29 mouse cellular contexts compared by ENCODE assay signal in the genomic region with DNA sequence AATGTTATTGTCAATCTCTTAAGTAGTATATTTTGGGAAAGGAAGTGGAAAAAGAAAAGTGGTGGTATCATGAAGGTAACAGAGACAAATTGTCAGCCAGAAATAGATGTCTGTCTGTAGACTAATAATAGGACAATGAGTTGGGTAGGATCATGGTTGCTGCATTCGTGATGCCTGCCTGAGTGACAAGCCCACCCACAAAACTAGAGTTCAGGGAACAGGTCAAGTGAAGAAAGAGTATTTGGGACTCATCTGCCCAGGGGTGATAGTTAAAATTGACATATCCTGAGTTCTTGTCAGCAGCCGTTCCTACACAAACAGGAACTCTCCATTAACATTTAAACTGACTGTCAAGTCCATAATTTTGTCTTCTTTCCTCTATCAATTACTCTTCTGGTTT.
"Had no signal": no experiment of that assay in that cellular context is flagged by ENCODE, and none has a peak within 500 bp of the region (broad histone marks: within the 10 kb centered on the region; RNA-seq: fewer than 3 reads in every experiment).

No protein-coding gene starts in this region.

- DNase-seq: cerebellum, adult 18-20 months; cerebellum, adult 2 months; cerebellum, adult 8-10 months; cerebellum, adult 9-10 months; cerebellum, adult 9-11 months; cerebellum, postnatal 10 days; cerebellum, postnatal 14 days; cerebellum, postnatal 25 days; cerebellum, postnatal 36 days; forebrain, postnatal 0 days; gastrocnemius, adult 2 months; gastrocnemius, postnatal 10 days; gastrocnemius, postnatal 14 days; gastrocnemius, postnatal 25 days; gastrocnemius, postnatal 36 days; heart, adult 11 months; heart, adult 18-20 months; heart, adult 2 months had no signal

- ATAC-seq: forebrain, embryonic 13.5 days; forebrain, embryonic 14.5 days; forebrain, embryonic 15.5 days; forebrain, embryonic 16.5 days; forebrain, postnatal 0 days had no signal

- H3K9me3 ChIP-seq: embryonic facial prominence, embryonic 10.5 days; embryonic facial prominence, embryonic 12.5 days; embryonic facial prominence, embryonic 13.5 days; embryonic facial prominence, embryonic 15.5 days; forebrain, embryonic 10.5 days; forebrain, embryonic 12.5 days; forebrain, embryonic 13.5 days; forebrain, embryonic 15.5 days had no signal

- H3K27ac ChIP-seq: embryonic facial prominence, embryonic 10.5 days; embryonic facial prominence, embryonic 12.5 days; embryonic facial prominence, embryonic 13.5 days; embryonic facial prominence, embryonic 15.5 days; forebrain, embryonic 10.5 days; forebrain, embryonic 12.5 days; forebrain, embryonic 13.5 days; forebrain, embryonic 15.5 days; gastrocnemius, adult 2 months; heart, adult 2 months had no signal

- H3K4me3 ChIP-seq: embryonic facial prominence, embryonic 10.5 days; embryonic facial prominence, embryonic 12.5 days; embryonic facial prominence, embryonic 13.5 days; embryonic facial prominence, embryonic 15.5 days; erythroblast, embryonic 14.5 days; forebrain, embryonic 10.5 days; forebrain, embryonic 12.5 days; forebrain, embryonic 13.5 days; forebrain, embryonic 15.5 days; gastrocnemius, adult 2 months; heart, adult 2 months had no signal

- H3K36me3 ChIP-seq: embryonic facial prominence, embryonic 10.5 days; embryonic facial prominence, embryonic 12.5 days; embryonic facial prominence, embryonic 13.5 days; embryonic facial prominence, embryonic 15.5 days; forebrain, embryonic 10.5 days; forebrain, embryonic 12.5 days; forebrain, embryonic 15.5 days had no signal

- H3K4me2 ChIP-seq: embryonic facial prominence, embryonic 12.5 days; embryonic facial prominence, embryonic 13.5 days; embryonic facial prominence, embryonic 15.5 days; forebrain, embryonic 12.5 days; forebrain, embryonic 13.5 days; forebrain, embryonic 15.5 days had no signal

- H3K4me1 ChIP-seq: embryonic facial prominence, embryonic 10.5 days; embryonic facial prominence, embryonic 12.5 days; embryonic facial prominence, embryonic 13.5 days; embryonic facial prominence, embryonic 15.5 days; forebrain, embryonic 10.5 days; forebrain, embryonic 12.5 days; forebrain, embryonic 13.5 days; forebrain, embryonic 15.5 days had no signal

- H3K27me3 ChIP-seq: embryonic facial prominence, embryonic 12.5 days; embryonic facial prominence, embryonic 13.5 days; embryonic facial prominence, embryonic 15.5 days; forebrain, embryonic 12.5 days; forebrain, embryonic 13.5 days; forebrain, embryonic 15.5 days had no signal

- H3K9ac ChIP-seq: embryonic facial prominence, embryonic 12.5 days; embryonic facial prominence, embryonic 13.5 days; embryonic facial prominence, embryonic 15.5 days; forebrain, embryonic 12.5 days; forebrain, embryonic 13.5 days; forebrain, embryonic 15.5 days; forebrain, postnatal 0 days had no signal
